Comparison of ENCODE assay signal across 8 mouse cellular contexts in the genomic region with DNA sequence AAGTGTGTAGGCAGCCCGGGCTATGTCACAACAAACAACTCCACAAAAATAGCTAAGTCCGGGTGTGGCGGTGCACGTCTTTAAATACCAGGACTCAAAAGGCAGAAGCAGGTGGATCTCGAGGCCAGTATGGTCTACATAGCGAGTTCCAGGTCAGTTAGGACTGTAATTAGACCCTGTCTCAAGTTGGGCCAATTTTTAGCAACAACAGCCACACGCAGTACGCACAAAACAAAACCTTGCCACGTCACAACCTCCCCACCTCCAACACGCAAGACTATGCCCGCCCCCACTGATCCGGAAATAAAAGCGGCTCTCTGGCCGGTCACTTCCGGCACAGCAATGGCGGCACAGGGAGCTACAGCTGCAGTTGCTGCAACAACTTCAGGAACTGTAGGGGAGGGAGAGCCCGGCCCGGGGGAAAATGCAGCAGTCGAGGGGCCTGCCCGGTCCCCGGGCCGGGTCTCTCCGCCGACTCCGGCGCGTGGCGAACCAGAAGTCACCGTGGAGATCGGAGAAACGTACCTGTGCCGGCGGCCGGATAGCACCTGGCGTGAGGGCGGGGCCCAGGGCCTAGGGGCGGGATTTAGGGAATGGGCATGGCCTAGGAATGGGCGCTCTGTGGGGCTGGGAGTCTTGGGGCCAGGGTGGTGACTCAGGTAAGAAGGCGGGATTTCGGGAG. TPM values are rescaled to one million over a fixed set of nuclear protein-coding genes. Genes with fewer than 3 reads are reported as not detected.
A peak's percentile ranks its signal among the peaks of the same experiment; 100 is the strongest.
DNase-seq lines count a peak whose midpoint lies in the region; ATAC-seq lines count a peak whose summit lies in the region.

Kat8 (plus strand) TSS at position 327 of the 682 bp plus-strand sequence.

- H3K9me3 ChIP-seq in hindbrain, embryonic 13.5 days = no peaks in the 10 kb centered on the region

- peaks cover 53% of the 10 kb centered on the region for H3K36me3 ChIP-seq in hindbrain, embryonic 13.5 days

- H3K27ac ChIP-seq in hindbrain, embryonic 13.5 days = peak within 1 kb of the TSS; percentile 87

- 2% methylated on average over 40 of the region's 40 CpGs for WGBS in hindbrain, embryonic 13.5 days

- peak within 1 kb of the TSS; percentile 74 for H3K4me2 ChIP-seq in hindbrain, embryonic 13.5 days

- peak; percentile 87 for DNase-seq in T-cell, adult 2 months (ENCODE audit: low spot score)
- peak; percentile 91 to 93 for DNase-seq in cerebellum, postnatal 25 days
- DNase-seq in frontal cortex, postnatal 25 days (ENCODE audit: low spot score in 2 of 2) = peak; percentile 60 to 80
- peak; percentile 72 to 79 for DNase-seq in layer of hippocampus, postnatal 25 days (ENCODE audit: extremely low spot score in 1 of 2, low spot score in 1 of 2)
- DNase-seq in lung, postnatal 14 days = peak; percentile 89
- DNase-seq in retina, adult 2 months (ENCODE audit: low read depth, low spot score) = peak; percentile 88
- DNase-seq in thymus, postnatal 25 days = peak; percentile 78

- peak within 1 kb of the TSS; percentile 96 for H3K4me3 ChIP-seq in hindbrain, embryonic 13.5 days

- peak within 1 kb of the TSS; percentile 84 for H3K9ac ChIP-seq in hindbrain, embryonic 13.5 days

- peak; percentile 96 for ATAC-seq in hindbrain, embryonic 13.5 days (ENCODE audit: low FRiP score)

- H3K4me1 ChIP-seq in hindbrain, embryonic 13.5 days (replicated peaks) = peaks cover 16% of the 10 kb centered on the region

- H3K27me3 ChIP-seq in hindbrain, embryonic 13.5 days = no peaks in the 10 kb centered on the region

RNA-seq across cellular contexts. Expression of gene Kat8, which starts in this region (rescaled TPM):
- 47.1 and 50.9 TPM in 2 replicates for polyA plus RNA-seq in hindbrain, embryonic 13.5 days (2015; fragmentation: Nextera tagmentation; extraction: Ambion mirVana)
- total RNA-seq in layer of hippocampus, postnatal 25 days (2021) = 10 to 100 TPM; 27.8 to 33.9 TPM

Comparison
In these comparisons a context has a peak if more than half of its experiments do, and no peak if none do; other contexts are left out.
1. Peak in every context shown above with its lines: DNase-seq, ATAC-seq, H3K4me3 ChIP-seq and H3K27ac ChIP-seq.